Mouse (Mus musculus) lung, postnatal 0 days (tissue): ENCODE data around the gene Speg.

Experiments used
- CTCF ChIP-seq: IDR thresholded peaks from 2 replicates; pipeline ENCODE4 v1.5.1; 2016; ENCODE audit warnings: antibody characterized with exemption, mild to moderate bottlenecking
- EP300 ChIP-seq: IDR thresholded peaks from 2 replicates; pipeline ENCODE4 v1.6.1; 2016; ENCODE audit warnings: antibody characterized with exemption, mild to moderate bottlenecking, control low read depth

- TF ChIP-seq EP300 (no peak), CTCF (no peak)
Measured at GRCm38 (mm10) chr1:75435475-75436328, 60.6 kb downstream of the Speg start, which contains the start of gene Gmppa.
